Mouse (Mus musculus) thymus, adult 2 months (tissue): ENCODE measurements around the gene Chd5.

Experiments used
- CTCF ChIP-seq: fragments of 200-500 bp; IDR thresholded peaks from 2 replicates; pipeline ENCODE4 v1.5.1; 2012; ENCODE audit warnings: mild to moderate bottlenecking, control low read depth, low read length, moderate library complexity, borderline replicate concordance; ENCODE audit not compliant: control insufficient read depth, poor library complexity, insufficient read depth; ENCODE audit errors: extremely low read depth
- POLR2A ChIP-seq: fragments of 200-500 bp; IDR thresholded peaks from 2 replicates; pipeline ENCODE4 v1.6.1; 2012; ENCODE audit warnings: mild to moderate bottlenecking, low read length, control low read depth, moderate library complexity; ENCODE audit not compliant: control insufficient read depth, poor library complexity, insufficient read depth; ENCODE audit errors: extremely low read depth

DNA sequence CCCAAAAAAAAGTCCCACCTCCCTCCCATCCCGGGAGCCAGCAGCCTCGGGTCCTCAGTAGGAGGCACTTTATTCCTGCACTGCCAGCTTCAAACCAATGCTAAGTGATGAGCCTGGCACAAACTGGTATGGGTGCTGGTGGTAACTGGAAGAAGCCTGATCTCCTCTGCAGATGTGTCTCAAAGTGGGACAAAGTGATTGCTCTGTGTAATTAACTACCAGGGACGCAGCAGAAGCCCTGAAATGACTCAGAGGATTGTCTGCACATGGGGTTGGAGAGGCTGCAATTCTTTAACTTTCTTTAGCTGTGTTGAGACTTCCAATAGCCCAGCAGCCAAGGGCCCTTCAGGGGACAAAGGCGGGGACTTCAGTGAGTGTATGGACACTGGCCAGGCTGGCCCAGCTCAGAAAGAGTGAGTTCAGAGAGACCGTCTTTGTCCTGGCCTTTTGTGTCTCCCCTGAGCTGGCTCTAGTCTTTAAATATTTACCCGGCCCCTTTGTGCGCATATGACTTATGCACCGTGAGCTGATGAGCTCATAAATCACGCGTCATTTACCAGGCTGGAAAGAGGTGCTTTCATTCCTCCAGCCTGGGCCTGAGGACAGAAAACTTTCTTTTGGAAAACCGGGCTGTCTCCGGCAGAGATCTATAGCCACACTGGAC lies 46.2 kb upstream of the Chd5 start:
- no peak for TF ChIP-seq CTCF
- TF ChIP-seq POLR2A = no peak
